Mouse (Mus musculus) ES-Bruce4 (cell line): ENCODE measurements at regions not wholly inside any gene's neighbourhood (a gene's known extent, or its start where the extent isn't known, plus 50 kb on each side); places are given as distances from the start of the nearest gene placed in this dataset.

Experiments
- CTCF ChIP-seq: IDR thresholded peaks from one replicate; pipeline ENCODE4 v1.8.1; 2011; ENCODE audit warnings: low read depth, low read length
- EP300 ChIP-seq: IDR thresholded peaks from 2 replicates; pipeline ENCODE4 v1.6.1; 2011; ENCODE audit warnings: low read depth, low read length; ENCODE audit not compliant: insufficient read depth

- TF ChIP-seq EP300 (no peak), CTCF (no peak)
Observed at GRCm38 (mm10) chr8:118037801-118038200, 236.1 kb upstream of the Mphosph6 start.
